Mouse (Mus musculus) embryonic facial prominence, embryonic 10.5 days (tissue): Measurements from ENCODE around the gene Def6. TPM values are rescaled to one million over a fixed set of nuclear protein-coding genes. Genes with fewer than 3 reads are reported as not detected.
"Not testable (repeated sequence)": the region's sequence is repeated elsewhere in the genome, so short reads cannot be mapped to it uniquely, and the experiment has no call there.

Experiments
- DNase-seq: peaks from one replicate; pipeline ENCODE4 v3.0.0-alpha.2; 2017; ENCODE audit warnings: low spot score
- H3K27ac ChIP-seq: fragments of 300-500 bp; sonication (generic); replicated peaks from 2 replicates; pipeline ENCODE4 v1.5.1; 2016; ENCODE audit warnings: mild to moderate bottlenecking
- H3K27me3 ChIP-seq: fragments of 300-500 bp; sonication (generic); replicated peaks from 2 replicates; pipeline ENCODE4 v1.6.1; 2016; ENCODE audit warnings: low read depth, mild to moderate bottlenecking; ENCODE audit not compliant: poor library complexity, severe bottlenecking
- H3K36me3 ChIP-seq: fragments of 300-500 bp; sonication (generic); replicated peaks from 2 replicates; pipeline ENCODE4 v1.6.1; 2016; ENCODE audit warnings: mild to moderate bottlenecking, moderate library complexity
- H3K4me1 ChIP-seq: fragments of 300-500 bp; sonication (generic); 2 replicates; pipeline ENCODE4 v1.6.1; 2016
- H3K4me3 ChIP-seq: fragments of 300-500 bp; sonication (generic); 2 replicates; pipeline ENCODE4 v1.5.1; 2016; ENCODE audit warnings: mild to moderate bottlenecking, moderate library complexity
- H3K9me3 ChIP-seq: fragments of 300-500 bp; sonication (generic); 2 replicates; pipeline ENCODE4 v1.6.1; 2016; ENCODE audit warnings: mild to moderate bottlenecking
- WGBS: fragments of 180-500 bp; shearing (Covaris S2); methylation state at CpG from one replicate; pipeline ENCODE4 v1.1.7; 2016; 5-methylcytosine and 5-hydroxymethylcytosine counted together
- polyA plus RNA-seq: library from polyadenylated mRNA; unstranded; fragments of >200 nt; fragmentation: Nextera tagmentation; extraction: Ambion mirVana; gene quantifications from 2 replicates; pipeline ENCODE4 v1.2.1, GENCODE M21; 2016

The Def6 gene
- polyA plus RNA-seq, 1 experiment from 2014 or later: 3.7 TPM

DNA sequence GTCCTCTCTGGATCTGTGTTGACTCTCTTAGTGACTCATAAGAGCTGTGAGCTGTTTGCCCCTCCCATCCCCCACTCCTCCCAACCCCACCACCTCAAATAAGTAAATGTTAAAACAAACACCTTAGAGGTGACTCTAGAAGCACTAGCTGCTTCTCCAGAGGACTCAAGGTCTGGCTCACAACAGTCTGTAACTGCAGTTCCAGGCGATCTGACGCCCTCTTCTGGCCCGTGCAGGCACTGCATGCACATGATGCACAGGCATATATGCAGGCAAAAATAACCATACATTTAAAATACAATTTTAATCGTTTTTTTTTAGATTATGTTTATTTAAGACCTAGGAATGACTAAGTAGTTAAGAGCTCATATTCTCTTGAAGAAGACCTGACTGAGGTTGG is 5.7 kb downstream of the Def6 start:
- WGBS: 32% methylated on average over 4 of the region's 4 CpGs
- no peaks in the 10 kb centered on the region for H3K9me3 ChIP-seq
- H3K4me1 ChIP-seq: peaks cover 32% of the 10 kb centered on the region
- no peak for DNase-seq
- H3K4me3 ChIP-seq: no peak overlapping the region
- H3K36me3 ChIP-seq: no peaks in the 10 kb centered on the region
- peaks cover 21% of the 10 kb centered on the region for H3K27me3 ChIP-seq
- H3K27ac ChIP-seq: no peak overlapping the region

DNA sequence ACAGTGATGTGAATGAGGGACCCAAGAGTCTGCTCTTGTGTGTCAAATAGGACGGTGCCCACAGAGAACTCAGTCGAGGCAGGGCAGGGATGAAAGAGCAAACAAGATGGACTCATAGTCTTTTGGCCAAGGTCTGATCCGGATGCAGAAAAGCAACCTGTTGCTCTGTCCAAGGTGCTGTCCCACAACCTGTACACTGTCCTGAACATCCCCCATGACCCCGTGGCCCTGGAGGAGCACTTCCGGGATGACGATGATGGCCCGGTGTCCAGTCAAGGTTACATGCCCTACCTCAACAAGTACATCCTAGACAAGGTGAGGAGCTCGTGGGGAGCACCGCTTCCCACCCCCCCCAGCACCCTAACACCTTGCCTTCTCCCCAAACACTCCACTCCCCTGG is 9.2 kb downstream of the Def6 start:
- Histone ChIP-seq H3K4me1 (peaks cover 30% of the 10 kb centered on the region), H3K36me3 (no peaks in the 10 kb centered on the region), H3K4me3 (no peak overlapping the region), H3K27ac (no peak overlapping the region), H3K9me3 (no peaks in the 10 kb centered on the region), H3K27me3 (peaks cover 17% of the 10 kb centered on the region)
- 80% methylated on average over 9 of the region's 9 CpGs for WGBS
- no peak for DNase-seq

DNA sequence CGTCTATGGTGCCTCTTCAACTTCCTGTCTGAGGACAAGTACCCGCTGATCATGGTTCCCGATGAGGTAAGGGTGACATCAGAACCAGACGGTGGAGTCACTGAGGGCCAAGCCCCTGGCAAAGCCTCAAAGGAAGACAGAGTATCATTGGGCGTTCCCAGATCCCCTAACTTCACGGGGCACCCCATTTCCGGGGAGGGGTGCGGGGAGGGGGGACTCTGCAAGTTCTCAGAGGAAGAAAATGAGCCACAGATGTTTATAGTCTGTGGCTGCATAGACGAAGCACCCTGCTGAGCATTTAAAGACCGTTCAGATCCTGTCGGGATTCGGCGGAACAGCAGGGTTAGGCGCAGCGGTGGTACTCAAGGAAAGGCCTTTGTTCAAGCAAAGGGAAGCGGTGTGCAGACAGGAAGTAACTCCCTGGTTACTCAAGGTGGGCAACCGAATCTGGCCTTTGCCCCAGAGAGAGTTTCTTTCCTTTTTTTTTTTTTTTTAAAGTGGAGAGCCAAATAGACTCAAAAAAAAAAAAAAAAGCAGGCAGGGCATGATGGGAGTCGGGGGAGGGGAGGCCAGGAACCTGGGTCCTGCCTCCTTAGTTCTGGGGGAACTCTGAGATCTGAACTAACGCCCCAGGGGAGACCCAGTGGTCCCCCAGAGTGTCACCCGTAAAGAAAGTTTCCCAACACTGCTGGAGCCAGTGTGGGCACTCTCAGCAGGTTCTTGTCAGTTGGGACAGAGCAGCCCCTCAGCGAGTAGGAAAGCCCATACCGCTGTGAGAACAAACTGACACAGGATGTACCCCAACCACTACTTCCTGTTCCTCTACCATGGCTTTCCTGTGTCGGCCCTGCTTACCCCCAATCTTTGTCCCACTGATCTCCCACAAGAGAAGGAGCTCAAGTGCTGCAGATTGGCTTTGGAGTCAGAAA is 10.4 kb downstream of the Def6 start:
- Histone ChIP-seq H3K4me3 (peak overlapping the region; percentile 33), H3K36me3 (no peaks in the 10 kb centered on the region), H3K4me1 (peaks cover 21% of the 10 kb centered on the region), H3K27me3 (peaks cover 20% of the 10 kb centered on the region), H3K9me3 (no peaks in the 10 kb centered on the region), H3K27ac (peak overlapping the region; percentile 72)
- peak; percentile 40 for DNase-seq
- 23% methylated on average over 23 of the region's 23 CpGs for WGBS

DNA sequence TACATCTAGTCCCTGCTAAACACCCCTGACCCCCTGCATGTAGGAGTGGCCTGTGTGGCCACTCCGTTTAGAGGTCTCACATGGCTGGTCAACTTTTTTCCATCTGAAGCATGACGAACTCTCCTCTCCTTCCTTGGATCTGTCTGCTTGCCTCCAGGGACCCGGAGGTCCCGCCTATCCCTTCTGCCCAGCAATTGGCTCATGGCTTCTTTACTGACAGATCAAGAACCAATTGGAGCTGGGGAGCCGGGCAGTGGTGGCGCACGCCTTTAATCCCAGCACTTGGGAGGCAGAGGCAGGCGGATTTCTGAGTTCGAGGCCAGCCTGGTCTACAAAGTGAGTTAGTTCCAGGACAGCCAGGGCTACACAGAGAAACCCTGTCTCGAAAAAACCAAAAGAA is 14.9 kb downstream of the Def6 start:
- WGBS: 93% methylated on average over 10 of the region's 10 CpGs
- not testable (repeated sequence) for H3K36me3 ChIP-seq, DNase-seq, H3K9me3 ChIP-seq, H3K27ac ChIP-seq, H3K4me3 ChIP-seq
- H3K4me1 ChIP-seq: peaks cover 46% of the 10 kb centered on the region
- H3K27me3 ChIP-seq: peaks cover 17% of the 10 kb centered on the region

DNA sequence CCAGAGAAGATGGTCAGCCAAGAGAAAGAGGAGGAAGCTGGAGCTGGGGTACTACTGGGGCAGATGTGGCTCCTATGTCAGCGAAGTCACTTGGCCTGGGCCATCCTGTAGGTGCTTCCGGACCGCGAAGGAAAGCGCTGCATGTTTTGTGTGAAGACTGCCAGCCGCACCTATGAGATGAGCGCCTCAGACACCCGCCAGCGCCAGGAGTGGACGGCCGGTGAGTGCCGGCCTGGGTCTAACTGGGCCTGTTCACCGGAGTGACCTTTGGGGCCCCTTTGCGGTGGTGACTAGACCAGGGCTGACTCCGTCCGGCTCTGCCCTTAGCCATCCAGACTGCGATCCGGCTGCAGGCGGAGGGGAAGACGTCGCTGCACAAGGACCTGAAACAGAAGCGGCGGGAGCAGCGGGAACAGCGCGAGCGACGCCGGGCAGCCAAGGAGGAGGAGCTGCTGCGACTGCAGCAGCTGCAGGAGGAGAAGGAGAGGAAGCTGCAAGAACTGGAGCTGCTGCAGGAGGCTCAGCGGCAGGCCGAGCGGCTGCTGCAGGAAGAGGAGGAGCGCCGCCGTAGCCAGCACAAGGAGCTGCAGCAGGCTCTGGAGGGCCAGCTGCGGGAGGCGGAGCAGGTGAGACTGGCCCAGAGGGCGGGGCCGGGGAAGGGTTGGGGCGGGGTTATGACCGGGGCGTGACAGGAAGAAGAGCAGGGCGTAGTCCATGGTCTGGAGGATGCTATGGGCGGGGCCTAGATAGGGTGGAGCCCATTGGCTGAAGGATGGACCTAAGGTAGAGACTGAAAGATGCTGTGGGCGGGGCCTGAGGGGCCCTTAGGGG is 16.2 kb downstream of the Def6 start:
- peak overlapping the region; percentile 89 for H3K27ac ChIP-seq
- under 1% methylated on average over 46 of the region's 46 CpGs for WGBS

DNA sequence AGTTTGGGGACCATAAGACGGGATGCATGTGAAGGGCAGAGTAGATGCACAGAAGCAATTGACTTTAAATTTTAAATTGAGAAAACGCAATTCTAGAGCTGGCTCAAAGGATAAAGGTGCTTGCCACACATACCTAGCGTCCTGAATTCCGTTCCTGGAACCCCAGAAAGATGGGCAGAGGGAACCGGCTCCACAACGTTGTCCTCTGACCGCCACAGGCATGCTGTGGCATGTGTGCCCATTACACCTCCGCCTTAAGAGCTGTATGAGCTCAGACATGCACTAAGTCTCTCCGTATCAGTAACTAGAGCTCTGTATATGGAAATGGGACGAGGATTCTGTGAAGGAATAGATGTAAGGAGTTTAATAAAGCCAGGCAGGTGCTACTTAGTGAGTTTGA is 17.0 kb downstream of the Def6 start:
- Histone ChIP-seq H3K27me3 (peaks cover 9% of the 10 kb centered on the region), H3K27ac (no peak overlapping the region), H3K4me1 (peaks cover 35% of the 10 kb centered on the region), H3K4me3 (no peak overlapping the region), H3K36me3 (no peaks in the 10 kb centered on the region), H3K9me3 (no peaks in the 10 kb centered on the region)
- no peak for DNase-seq
- WGBS: 85% methylated on average over 10 of the region's 10 CpGs

More for the DNA sequence above, 16.2 kb downstream of the Def6 start:
- peak; percentile 96 for DNase-seq
- peaks cover 36% of the 10 kb centered on the region for H3K4me1 ChIP-seq
- peak overlapping the region; percentile 71 for H3K4me3 ChIP-seq
- H3K27me3 ChIP-seq: peaks cover 10% of the 10 kb centered on the region
- no peaks in the 10 kb centered on the region for H3K9me3 ChIP-seq
- no peaks in the 10 kb centered on the region for H3K36me3 ChIP-seq

DNA sequence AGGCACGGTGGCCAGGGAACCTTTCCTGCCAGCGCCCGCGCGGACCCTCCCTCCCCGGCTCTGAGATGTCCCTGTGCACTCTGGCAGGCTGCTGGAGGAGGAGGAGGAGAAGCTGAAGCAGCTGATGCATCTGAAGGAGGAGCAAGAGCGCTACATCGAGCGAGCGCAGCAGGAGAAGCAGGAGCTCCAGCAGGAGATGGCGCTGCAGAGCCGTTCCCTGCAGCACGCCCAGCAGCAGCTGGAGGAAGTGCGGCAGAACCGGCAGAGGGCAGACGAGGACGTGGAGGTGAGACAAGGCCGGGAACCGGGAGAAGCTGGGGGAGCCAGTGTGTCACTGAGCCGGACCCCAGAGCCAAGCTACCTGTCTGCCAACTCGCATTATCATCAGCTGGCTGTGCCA is 18.4 kb downstream of the Def6 start:
- H3K4me1 ChIP-seq: peaks cover 31% of the 10 kb centered on the region
- peak; percentile 93 for DNase-seq
- H3K27ac ChIP-seq: peak overlapping the region; percentile 79
- WGBS: under 1% methylated on average over 21 of the region's 21 CpGs
- H3K9me3 ChIP-seq: no peaks in the 10 kb centered on the region
- H3K4me3 ChIP-seq: peak overlapping the region; percentile 60
- H3K27me3 ChIP-seq: peaks cover 10% of the 10 kb centered on the region
- no peaks in the 10 kb centered on the region for H3K36me3 ChIP-seq

DNA sequence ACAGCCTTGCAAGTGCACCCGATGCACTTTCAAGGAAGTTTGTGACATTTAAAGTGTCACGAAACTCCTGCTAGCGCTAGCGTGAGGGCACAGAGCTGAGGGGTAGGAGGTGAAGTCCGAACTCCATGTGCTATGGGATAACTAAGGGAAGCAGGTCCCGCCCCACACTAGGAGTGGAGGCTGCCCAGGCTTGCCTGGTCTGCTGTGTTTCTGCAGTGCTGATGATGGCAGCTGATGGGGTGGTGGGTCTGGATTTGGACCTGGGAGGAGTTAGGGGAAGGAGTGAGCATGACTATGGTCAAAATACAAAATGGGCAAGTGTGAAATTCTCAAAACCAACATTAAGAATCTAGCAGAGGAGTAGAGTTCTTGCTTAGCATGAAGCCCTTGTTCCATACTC is 22.9 kb downstream of the Def6 start:
- peaks cover 10% of the 10 kb centered on the region for H3K27me3 ChIP-seq
- H3K27ac ChIP-seq: no peak overlapping the region
- 0 out of 2 replicates have a peak, but pooled peaks cover under 1% of the 10 kb centered on the region for H3K36me3 ChIP-seq
- H3K4me1 ChIP-seq: peaks cover 39% of the 10 kb centered on the region
- no peak for DNase-seq
- WGBS: 84% methylated on average over 6 of the region's 6 CpGs
- H3K4me3 ChIP-seq: no peak overlapping the region
- H3K9me3 ChIP-seq: no peaks in the 10 kb centered on the region

DNA sequence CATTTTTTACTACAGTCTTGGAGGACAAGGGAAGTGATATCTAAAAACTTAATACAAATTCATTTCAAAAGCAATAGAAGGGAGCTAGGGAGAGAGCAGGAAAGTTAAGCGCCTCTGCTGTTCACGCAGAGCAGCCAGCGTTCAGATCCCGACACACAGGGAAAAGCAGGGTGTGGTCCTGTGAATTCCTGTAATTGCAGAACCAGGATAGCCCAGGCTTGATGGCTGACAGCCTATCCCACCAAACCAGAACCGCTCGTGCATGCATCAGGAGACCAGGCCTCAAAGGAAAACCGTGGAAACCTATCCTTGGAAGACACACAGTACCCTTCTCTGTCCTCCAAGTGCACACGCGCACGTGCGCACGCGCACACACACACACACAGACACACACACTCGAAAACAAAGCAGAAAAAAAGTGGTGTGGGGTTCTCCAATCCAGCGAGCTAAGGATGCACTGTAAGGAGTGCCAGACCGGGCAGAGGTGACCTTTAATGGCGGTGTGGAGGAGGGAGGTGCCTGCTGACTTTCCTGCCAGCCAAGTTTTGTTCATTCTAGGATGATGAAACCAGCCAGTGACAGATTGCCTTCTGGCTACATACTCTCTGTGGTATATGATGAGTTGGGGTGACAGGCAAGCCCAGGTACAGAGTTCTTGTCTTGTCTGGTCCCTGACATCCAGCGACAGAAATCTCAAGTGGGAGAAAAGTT is 23.6 kb downstream of the Def6 start:
- 88% methylated on average over 18 of the region's 18 CpGs for WGBS
- Histone ChIP-seq H3K36me3 (0 out of 2 replicates have a peak, but pooled peaks cover 2% of the 10 kb centered on the region), H3K27ac (no peak overlapping the region), H3K27me3 (peaks cover 10% of the 10 kb centered on the region), H3K9me3 (no peaks in the 10 kb centered on the region), H3K4me1 (peaks cover 35% of the 10 kb centered on the region), H3K4me3 (no peak overlapping the region)
- DNase-seq: no peak

DNA sequence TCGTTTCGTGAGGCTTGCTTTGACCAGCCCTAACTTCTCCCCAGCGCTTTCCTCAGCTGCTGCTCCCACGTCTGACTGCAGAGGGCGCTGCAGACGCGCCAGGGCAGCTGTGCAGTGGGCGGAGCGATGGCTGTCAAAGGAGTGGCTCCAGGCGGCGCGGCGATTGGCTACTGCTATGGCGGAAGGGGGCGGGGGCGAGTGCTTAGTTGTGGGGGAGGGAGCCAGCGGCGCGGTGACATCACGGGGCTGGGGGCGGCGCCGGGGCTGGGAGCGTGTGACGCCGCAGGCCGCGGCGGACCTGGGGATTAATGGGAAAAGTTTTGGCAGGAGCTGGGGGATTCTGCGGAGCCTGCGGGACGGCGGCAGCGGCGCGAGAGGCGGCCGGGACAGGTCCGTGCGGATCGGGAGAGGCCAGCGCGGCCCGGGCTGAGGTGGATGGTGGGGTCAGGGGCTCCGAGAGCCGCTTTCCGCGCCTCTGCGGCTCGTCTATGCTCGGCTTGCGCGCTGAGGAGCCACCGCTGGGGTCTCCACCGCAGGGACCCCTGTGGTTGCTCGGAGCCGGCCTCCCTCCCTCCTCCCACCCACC is 25.0 kb downstream of the Def6 start, which contains the start of gene Ppard:
Gene Ppard (plus strand): TSS at position 226 of the 586 bp plus-strand sequence.
- under 1% methylated on average over 57 of the region's 57 CpGs for WGBS
- DNase-seq: peak; percentile 100
- no peaks in the 10 kb centered on the region for H3K9me3 ChIP-seq
- peak within 1 kb of the TSS; percentile 89 for H3K27ac ChIP-seq
- peak within 1 kb of the TSS; percentile 87 for H3K4me3 ChIP-seq
- H3K27me3 ChIP-seq: peaks cover 10% of the 10 kb centered on the region
- H3K4me1 ChIP-seq: peaks cover 31% of the 10 kb centered on the region
- 0 out of 2 replicates have a peak, but pooled peaks cover 9% of the 10 kb centered on the region for H3K36me3 ChIP-seq

DNA sequence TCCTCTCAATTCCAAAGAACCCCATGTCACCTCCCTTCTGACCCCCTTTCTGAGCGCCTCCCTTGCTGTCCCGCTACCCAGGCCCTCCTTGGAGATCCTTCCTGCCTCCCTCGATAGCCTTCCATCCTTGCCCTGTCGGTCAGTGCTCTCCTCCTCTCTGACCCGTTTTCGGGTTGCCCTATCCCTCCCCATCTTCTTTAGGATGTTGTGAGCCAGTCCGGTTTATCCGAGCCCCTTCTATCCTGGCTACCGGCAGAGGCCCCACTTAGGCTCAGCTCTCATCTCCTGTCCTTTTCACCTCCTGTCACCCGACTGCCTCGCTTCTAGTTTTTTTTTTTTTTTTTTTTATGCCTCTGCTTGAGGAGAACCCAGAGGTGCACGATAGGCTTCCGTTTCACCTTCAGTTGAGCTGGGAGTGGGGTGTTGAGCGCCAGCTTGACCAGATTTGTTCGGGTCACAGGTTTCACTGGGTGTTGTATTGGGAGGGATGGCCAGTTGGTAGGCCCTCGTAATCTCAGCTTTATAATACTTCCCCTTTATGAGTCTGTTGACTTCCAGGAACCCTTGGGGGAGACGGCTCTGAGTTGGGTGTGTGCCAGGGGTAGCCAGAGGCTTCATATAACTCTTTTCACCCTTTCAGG is 25.6 kb downstream of the Def6 start:
- peak overlapping the region; percentile 87 for H3K4me3 ChIP-seq
- peaks cover 29% of the 10 kb centered on the region for H3K4me1 ChIP-seq
- peak overlapping the region; percentile 89 for H3K27ac ChIP-seq
- DNase-seq: no peak
- WGBS: 8% methylated on average over 17 of the region's 17 CpGs
- H3K9me3 ChIP-seq: no peaks in the 10 kb centered on the region
- H3K27me3 ChIP-seq: peaks cover 10% of the 10 kb centered on the region
- peaks cover 14% of the 10 kb centered on the region for H3K36me3 ChIP-seq
